Mouse (Mus musculus) urinary bladder, postnatal 14 days (tissue): ENCODE data around the gene Tspan18.
A peak's percentile ranks its signal among the peaks of the same experiment; 100 is the strongest.

Experiments used
- DNase-seq: peaks from one replicate; pipeline ENCODE4 v3.0.0; 2021; ENCODE audit warnings: low spot score

Tspan18 gene

GRCm38 (mm10) chr2:93291186-93291926 lies 42.9 kb downstream of the Tspan18 start:
- DNase-seq: no peak

- DNase-seq: no peak
Observed at GRCm38 (mm10) chr2:93290345-93291118, 43.8 kb downstream of the Tspan18 start.

- DNase-seq: no peak
Observed at GRCm38 (mm10) chr2:93289161-93289560, 45.1 kb downstream of the Tspan18 start.

- DNase-seq: no peak
Observed at GRCm38 (mm10) chr2:93287348-93287747, 47.0 kb downstream of the Tspan18 start.

GRCm38 (mm10) chr2:93286742-93287141 lies 47.6 kb downstream of the Tspan18 start:
- no peak for DNase-seq

GRCm38 (mm10) chr2:93286321-93286720 lies 48.0 kb downstream of the Tspan18 start:
- no peak for DNase-seq

GRCm38 (mm10) chr2:93285842-93286241 lies 48.5 kb downstream of the Tspan18 start:
- DNase-seq: no peak

- DNase-seq: no peak
Observed at GRCm38 (mm10) chr2:93284625-93285024, 49.7 kb downstream of the Tspan18 start.

- no peak for DNase-seq
Observed at GRCm38 (mm10) chr2:93283481-93284293, 50.6 kb downstream of the Tspan18 start.

GRCm38 (mm10) chr2:93282636-93283035 lies 51.7 kb downstream of the Tspan18 start:
- DNase-seq: no peak

- DNase-seq: no peak
Observed at GRCm38 (mm10) chr2:93281466-93281865, 52.8 kb downstream of the Tspan18 start.

GRCm38 (mm10) chr2:93280117-93280620 lies 54.1 kb downstream of the Tspan18 start:
- DNase-seq: no peak

- DNase-seq: peak; percentile 29
Observed at GRCm38 (mm10) chr2:93278181-93278975, 55.9 kb downstream of the Tspan18 start.

GRCm38 (mm10) chr2:93277486-93277885 lies 56.8 kb downstream of the Tspan18 start:
- no peak for DNase-seq

GRCm38 (mm10) chr2:93276026-93276425 lies 58.3 kb downstream of the Tspan18 start:
- DNase-seq: no peak

GRCm38 (mm10) chr2:93273916-93274315 lies 60.4 kb downstream of the Tspan18 start:
- DNase-seq: no peak

GRCm38 (mm10) chr2:93270083-93270482 lies 64.2 kb downstream of the Tspan18 start:
- no peak for DNase-seq

- DNase-seq: no peak
Observed at GRCm38 (mm10) chr2:93269611-93270010, 64.7 kb downstream of the Tspan18 start.

- no peak for DNase-seq
Observed at GRCm38 (mm10) chr2:93268711-93269270, 65.5 kb downstream of the Tspan18 start.

GRCm38 (mm10) chr2:93267791-93268190 lies 66.5 kb downstream of the Tspan18 start:
- DNase-seq: no peak

- DNase-seq: no peak
Observed at GRCm38 (mm10) chr2:93266565-93267169, 67.6 kb downstream of the Tspan18 start.
